Mouse (Mus musculus) liver, embryonic 12.5 days (tissue): ENCODE measurements around the gene Ankrd26. TPM values are rescaled to one million over a fixed set of nuclear protein-coding genes. Genes with fewer than 3 reads are reported as not detected.
"Not testable (repeated sequence)": the region's sequence is repeated elsewhere in the genome, so short reads cannot be mapped to it uniquely, and the experiment has no call there.

ENCODE experiments used
- ATAC-seq: fragments of 200-750 bp; cut with Nextera tagmentation; 2 replicates; pipeline ENCODE4 v1.8.0; 2017; ENCODE audit warnings: moderate number of reproducible peaks, mild to moderate bottlenecking, moderate library complexity
- H3K27ac ChIP-seq: fragments of 300-500 bp; sonication (generic); 2 replicates; pipeline ENCODE4 v1.5.1; 2016; ENCODE audit warnings: mild to moderate bottlenecking
- H3K27me3 ChIP-seq: fragments of 300-500 bp; sonication (generic); replicated peaks from 2 replicates; pipeline ENCODE4 v1.6.1; 2016; ENCODE audit warnings: mild to moderate bottlenecking, moderate library complexity
- H3K36me3 ChIP-seq: fragments of 300-500 bp; sonication (generic); 2 replicates; pipeline ENCODE4 v1.6.1; 2016; ENCODE audit warnings: mild to moderate bottlenecking, moderate library complexity
- H3K4me1 ChIP-seq: fragments of 300-500 bp; sonication (generic); 2 replicates; pipeline ENCODE4 v1.6.1; 2016
- H3K4me2 ChIP-seq: fragments of 300-500 bp; sonication (generic); 2 replicates; pipeline ENCODE4 v1.6.1; 2016; ENCODE audit warnings: mild to moderate bottlenecking, moderate library complexity
- H3K4me3 ChIP-seq: fragments of 300-500 bp; sonication (generic); 2 replicates; pipeline ENCODE4 v1.5.1; 2016; ENCODE audit warnings: mild to moderate bottlenecking, moderate library complexity
- H3K9ac ChIP-seq: fragments of 300-500 bp; sonication (generic); 2 replicates; pipeline ENCODE4 v1.6.1; 2016; ENCODE audit warnings: mild to moderate bottlenecking, moderate library complexity
- H3K9me3 ChIP-seq: fragments of 300-500 bp; sonication (generic); replicated peaks from 2 replicates; pipeline ENCODE4 v1.6.1; 2016; ENCODE audit warnings: mild to moderate bottlenecking, moderate library complexity
- WGBS: fragments of 180-500 bp; shearing (Covaris S2); methylation state at CpG from one replicate; pipeline ENCODE4 v1.1.7; 2016; ENCODE audit not compliant: insufficient replicate concordance; 5-methylcytosine and 5-hydroxymethylcytosine counted together
- polyA plus RNA-seq: library from polyadenylated mRNA; unstranded; fragments of >200 nt; fragmentation: Nextera tagmentation; extraction: Ambion mirVana; gene quantifications from 2 replicates; pipeline ENCODE4 v1.2.1, GENCODE M21; 2016

Gene Ankrd26
- polyA plus RNA-seq, result 9.1 and 10.8 TPM in 2 replicates

DNA sequence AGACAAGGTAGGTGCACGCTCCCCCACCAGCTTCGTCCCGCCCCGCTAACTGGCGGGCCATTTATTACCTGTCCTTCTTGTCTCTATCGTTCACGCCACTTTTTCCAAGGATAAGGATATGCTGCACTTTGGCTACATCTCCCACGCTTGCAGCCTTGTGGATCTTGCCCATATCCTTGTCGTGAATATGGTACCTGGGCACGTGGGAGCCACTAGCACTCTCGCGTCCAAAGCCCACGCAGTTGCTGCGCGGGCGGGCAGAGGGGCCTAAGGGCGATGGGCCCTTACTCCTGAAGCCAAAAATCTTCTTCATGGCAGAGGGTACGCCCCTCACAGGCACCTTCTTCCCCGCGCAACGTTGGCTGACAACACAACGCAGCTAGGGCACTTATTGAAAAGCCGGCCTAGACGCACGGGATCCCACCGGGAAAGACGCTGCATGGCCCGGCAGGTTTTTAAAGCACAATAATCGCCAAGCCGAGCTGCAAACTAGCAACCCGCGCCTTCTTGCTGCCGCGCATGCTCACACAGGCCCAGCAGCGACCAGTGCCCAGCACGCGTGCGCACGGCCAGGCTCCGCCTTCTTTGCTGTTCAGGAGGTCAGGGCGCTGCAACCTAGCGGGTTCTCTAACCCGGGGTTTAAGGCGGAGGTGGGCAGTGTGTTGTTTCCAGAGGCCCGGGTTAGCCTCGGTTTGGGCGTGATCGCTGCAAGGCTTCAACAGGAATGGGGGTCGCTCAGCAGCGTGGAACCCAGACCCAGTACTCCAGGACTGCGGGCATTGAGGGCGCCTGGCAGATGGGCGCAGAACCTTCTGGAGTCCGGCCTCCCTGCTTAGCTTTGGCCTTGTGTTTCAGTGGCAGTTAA lies at the start of gene Ankrd26:
Gene Ankrd26 (minus strand): TSS at position 482 of the 865 bp plus-strand sequence.
- 3% methylated on average over 54 of the region's 54 CpGs for WGBS
- Histone ChIP-seq H3K9ac (peak within 1 kb of the TSS; percentile 75), H3K36me3 (peaks cover 24% of the 10 kb centered on the region), H3K4me2 (peak within 1 kb of the TSS; percentile 90), H3K4me1 (peaks cover 35% of the 10 kb centered on the region), H3K9me3 (no peaks in the 10 kb centered on the region), H3K27me3 (no peaks in the 10 kb centered on the region), H3K4me3 (peak within 1 kb of the TSS; percentile 67), H3K27ac (peak within 1 kb of the TSS; percentile 77)
- peak; percentile 98 for ATAC-seq

DNA sequence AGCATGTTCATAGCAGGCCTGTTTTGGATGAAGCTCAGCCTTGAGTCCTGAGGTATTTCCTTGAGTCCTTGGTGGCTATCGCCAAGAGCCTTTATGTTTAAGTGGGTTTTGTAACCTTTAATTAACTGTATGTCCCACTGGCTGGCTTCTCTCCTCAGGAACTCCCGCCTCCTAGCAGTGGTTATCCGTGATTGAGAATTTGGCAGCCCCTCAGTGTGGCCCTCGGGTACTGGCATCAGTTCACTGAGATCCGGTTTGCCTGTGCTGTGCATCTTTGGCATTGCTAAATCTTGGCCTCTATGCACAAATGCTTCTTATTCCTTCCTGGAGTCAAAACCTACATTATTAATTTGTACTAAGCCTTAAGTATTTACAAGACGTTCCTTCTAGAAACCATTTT lies 46.9 kb upstream of the Ankrd26 start:
- no peak overlapping the region for H3K27ac ChIP-seq
- H3K9me3 ChIP-seq, result no peaks in the 10 kb centered on the region
- no peak overlapping the region for H3K4me3 ChIP-seq
- ATAC-seq, result no peak
- H3K4me1 ChIP-seq, result no peaks in the 10 kb centered on the region
- WGBS, result 71% methylated on average over 6 of the region's 6 CpGs
- H3K36me3 ChIP-seq, result no peaks in the 10 kb centered on the region
- no peak overlapping the region for H3K9ac ChIP-seq
- H3K4me2 ChIP-seq, result no peak overlapping the region
- 0 out of 2 replicates have a peak, but pooled peaks cover 6% of the 10 kb centered on the region for H3K27me3 ChIP-seq

DNA sequence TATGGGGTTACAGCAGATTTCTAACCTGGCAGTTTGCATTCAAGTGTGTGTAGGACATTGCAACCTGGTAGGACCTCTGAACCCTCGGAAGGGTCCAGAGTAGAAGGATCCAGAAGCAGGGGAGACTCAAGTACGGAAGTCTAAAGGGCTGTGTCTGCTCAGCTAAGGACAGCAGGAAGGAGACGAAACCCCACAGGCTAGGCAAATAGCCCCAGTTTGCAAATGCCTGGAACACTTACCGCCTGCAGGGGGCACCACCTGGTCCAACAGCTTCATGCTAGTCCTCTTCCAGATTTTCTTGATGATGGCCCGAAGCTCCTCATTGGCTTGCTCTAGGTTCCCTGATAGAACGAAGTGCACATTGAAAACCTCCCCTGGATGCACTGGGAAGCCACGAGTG lies 43.9 kb upstream of the Ankrd26 start:
- 52% methylated on average over 7 of the region's 7 CpGs for WGBS
- no peak overlapping the region for H3K27ac ChIP-seq
- no peak overlapping the region for H3K9ac ChIP-seq
- no peaks in the 10 kb centered on the region for H3K9me3 ChIP-seq
- H3K4me2 ChIP-seq, result no peak overlapping the region
- H3K27me3 ChIP-seq, result 0 out of 2 replicates have a peak, but pooled peaks cover 13% of the 10 kb centered on the region
- no peak for ATAC-seq
- H3K36me3 ChIP-seq, result no peaks in the 10 kb centered on the region
- no peaks in the 10 kb centered on the region for H3K4me1 ChIP-seq
- no peak overlapping the region for H3K4me3 ChIP-seq

DNA sequence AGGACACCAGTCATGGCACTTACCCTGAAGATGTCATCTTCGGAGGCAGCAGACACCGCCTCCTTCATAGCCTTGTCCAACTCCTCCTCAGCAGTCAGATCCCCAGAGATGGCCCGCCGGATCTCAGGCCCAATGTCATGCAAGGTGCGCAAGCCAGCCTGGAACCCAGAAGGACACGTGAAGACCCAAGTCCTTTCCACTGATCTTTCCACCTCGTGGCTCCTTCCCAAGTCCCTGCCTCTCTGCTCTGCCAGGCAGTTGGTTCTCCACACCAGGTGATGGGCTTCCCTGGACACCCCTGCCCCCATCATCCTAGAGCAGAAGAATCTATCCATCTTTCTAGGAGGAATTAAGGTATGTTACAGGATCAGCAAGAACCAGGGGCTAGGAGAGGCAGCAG lies 41.8 kb upstream of the Ankrd26 start:
- Histone ChIP-seq H3K9me3 (no peaks in the 10 kb centered on the region), H3K4me1 (no peaks in the 10 kb centered on the region), H3K27me3 (0 out of 2 replicates have a peak, but pooled peaks cover 13% of the 10 kb centered on the region), H3K36me3 (no peaks in the 10 kb centered on the region), H3K9ac (no peak overlapping the region), H3K27ac (no peak overlapping the region), H3K4me3 (no peak overlapping the region), H3K4me2 (no peak overlapping the region)
- 74% methylated on average over 7 of the region's 7 CpGs for WGBS
- ATAC-seq, result no peak

DNA sequence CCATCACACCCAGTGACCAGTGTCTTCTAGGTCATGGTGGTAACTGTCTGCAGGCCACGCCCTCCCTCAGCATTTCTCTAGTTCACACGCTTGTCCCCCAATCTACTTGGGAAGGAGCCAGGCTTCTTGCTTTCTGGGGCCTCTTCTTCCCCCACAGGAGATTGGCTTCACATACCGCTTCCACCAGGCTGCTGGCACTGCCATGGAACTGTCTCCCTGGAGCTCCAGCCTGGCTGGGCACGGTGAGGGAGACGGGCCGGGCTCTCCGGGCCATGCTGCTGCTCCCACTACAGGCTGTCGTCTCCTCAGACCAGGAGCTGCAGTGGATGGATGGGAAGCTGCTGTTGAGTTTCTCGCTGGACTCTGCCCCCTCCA lies 33.6 kb upstream of the Ankrd26 start:
- ATAC-seq, result no peak
- Histone ChIP-seq H3K9ac (no peak overlapping the region), H3K4me1 (peaks cover 13% of the 10 kb centered on the region), H3K9me3 (no peaks in the 10 kb centered on the region), H3K4me3 (no peak overlapping the region), H3K27me3 (peaks cover 52% of the 10 kb centered on the region), H3K27ac (no peak overlapping the region), H3K4me2 (no peak overlapping the region), H3K36me3 (no peaks in the 10 kb centered on the region)
- WGBS, result 61% methylated on average over 9 of the region's 9 CpGs

DNA sequence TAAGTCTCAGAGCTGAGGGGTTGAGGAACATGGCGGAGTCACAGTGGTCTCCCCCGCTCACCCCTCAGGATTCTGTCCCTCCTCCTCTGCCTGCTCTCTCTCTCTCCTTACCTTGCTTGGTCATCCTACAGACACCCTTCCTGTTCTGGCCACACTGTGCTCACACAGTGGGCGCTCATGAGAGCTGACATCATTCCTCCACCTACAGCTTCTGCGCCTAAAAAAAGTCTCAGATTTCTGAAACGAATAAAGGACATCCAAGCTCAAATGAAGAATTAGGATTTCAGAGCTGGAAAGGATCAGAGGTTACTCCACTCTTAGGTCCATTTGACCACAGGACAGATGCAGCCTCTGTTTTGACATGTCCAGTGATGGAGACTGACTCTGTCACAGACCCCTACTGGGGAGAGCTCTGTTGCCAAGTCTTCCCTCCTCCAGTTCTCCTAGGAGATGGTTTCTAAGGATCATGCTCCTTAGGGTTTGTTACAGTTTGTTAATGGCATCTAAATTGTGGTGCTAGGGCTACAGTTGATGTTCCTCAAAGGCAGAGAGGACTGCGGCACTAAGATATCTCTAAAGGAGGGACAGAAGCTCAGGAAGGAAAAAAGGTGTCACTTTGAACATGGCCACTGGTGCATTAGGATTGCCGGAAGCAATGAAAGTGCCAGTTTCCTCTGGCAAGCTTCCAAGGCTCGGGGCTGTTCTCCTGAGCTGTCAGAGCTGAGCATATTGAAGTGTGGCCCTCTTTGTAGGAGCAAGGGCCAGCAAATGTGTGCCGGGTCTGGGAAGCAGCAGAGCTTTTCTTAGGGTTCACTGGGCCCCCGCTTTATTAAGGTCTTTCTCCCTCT lies 33.0 kb upstream of the Ankrd26 start:
- Histone ChIP-seq H3K36me3 (no peaks in the 10 kb centered on the region), H3K4me3 (no peak overlapping the region), H3K27ac (no peak overlapping the region), H3K27me3 (peaks cover 55% of the 10 kb centered on the region), H3K4me1 (peaks cover 13% of the 10 kb centered on the region), H3K4me2 (no peak overlapping the region), H3K9ac (no peak overlapping the region), H3K9me3 (no peaks in the 10 kb centered on the region)
- WGBS, result 65% methylated on average over 10 of the region's 10 CpGs
- no peak for ATAC-seq

DNA sequence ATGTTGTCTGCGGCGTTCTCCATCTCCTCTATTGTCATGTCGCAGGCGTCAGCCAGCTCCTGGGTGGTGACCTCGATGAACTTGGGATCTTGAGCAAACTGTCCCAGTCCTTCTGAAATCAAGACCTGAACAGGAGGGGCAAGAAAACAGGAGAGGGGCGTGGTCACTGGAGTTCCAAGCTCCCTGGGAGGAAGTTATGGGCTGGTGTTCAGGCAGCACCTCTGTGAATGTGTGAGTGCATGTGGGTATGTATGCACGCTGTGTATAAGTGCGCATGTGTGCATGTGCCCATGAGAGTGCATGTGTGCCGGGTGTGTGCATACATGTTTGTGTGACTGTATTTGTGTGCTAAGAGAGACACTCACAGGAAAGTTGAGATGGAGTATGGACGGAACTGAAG lies 32.0 kb upstream of the Ankrd26 start:
- 0 out of 2 replicates have a peak, but pooled peaks have one; percentile 24 for ATAC-seq
- Histone ChIP-seq H3K4me2 (peak overlapping the region; percentile 74), H3K9me3 (no peaks in the 10 kb centered on the region), H3K4me1 (peaks cover 13% of the 10 kb centered on the region), H3K27ac (no peak overlapping the region), H3K36me3 (no peaks in the 10 kb centered on the region), H3K27me3 (peaks cover 61% of the 10 kb centered on the region), H3K4me3 (peak overlapping the region; percentile 47), H3K9ac (no peak overlapping the region)
- WGBS, result 34% methylated on average over 10 of the region's 10 CpGs

DNA sequence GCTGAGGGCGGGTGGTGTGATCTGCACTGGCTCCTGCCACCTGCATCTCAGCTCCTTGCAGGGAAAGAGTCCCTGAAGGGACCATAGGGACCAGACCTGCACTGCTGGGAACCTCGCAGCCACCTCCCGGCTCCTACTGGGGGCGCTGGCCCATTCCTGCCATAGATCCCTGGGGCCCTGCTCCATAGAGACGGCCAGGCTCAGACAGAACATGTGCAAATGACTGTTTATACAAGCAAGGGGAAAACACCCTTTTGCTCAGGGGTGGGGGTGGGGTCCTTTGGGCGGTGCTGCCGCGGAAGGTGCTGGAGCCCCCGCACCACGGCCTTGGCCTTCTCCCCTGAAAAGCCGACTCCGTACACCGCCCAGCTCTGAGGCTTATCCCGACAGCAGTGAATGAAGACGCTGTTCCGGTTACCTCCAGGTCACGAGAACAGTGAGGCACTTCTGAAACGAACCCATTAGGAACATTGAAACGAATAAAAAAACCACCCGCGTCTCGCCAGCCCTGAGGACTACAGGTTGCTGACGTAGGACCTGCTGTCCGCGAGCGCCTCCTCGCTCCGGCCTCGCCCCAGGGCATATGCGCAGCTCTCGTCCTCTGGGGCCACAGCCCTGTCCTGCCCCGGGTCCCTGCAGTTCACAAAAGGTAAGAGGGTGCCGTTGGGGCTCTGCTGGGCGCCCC lies 31.5 kb upstream of the Ankrd26 start:
- WGBS, result 3% methylated on average over 34 of the region's 34 CpGs
- peak overlapping the region; percentile 36; the same call in 1 of the 2 replicates for H3K9ac ChIP-seq
- H3K27ac ChIP-seq, result no peak overlapping the region

DNA sequence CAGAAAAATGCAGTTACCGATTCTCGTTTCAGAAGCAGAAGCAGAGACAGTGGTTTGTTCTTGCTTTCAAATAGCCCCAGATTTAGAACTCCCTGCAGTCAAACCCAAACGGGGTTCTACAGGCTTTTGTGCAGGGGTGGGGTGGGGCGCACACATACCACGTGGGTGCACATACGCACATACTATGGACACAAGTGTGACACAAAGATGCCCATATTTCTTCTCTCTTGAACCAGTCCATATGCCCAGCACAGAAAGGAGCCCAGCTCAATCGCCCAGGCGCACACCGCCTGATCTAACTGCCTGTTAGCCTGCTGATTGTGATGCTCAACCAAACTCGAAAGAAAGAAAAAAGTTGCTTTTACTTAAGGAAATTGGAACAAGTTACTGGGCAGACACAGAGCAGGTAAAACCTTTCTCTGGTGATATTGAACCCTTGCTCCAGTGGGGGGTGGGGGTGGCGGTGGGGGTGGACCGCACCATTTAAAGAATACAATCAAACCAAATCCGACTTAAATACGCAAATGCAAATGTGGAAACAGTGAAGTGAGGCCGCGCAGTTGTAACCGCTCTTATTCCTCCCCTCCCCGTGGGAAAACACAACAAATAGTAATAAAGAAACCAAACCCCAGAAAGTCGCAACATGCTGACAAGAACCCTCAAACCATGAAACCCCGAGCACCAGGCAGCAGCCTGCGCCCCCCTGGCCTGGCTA lies 30.8 kb upstream of the Ankrd26 start:
- 32% methylated on average over 21 of the region's 21 CpGs for WGBS
- H3K27ac ChIP-seq, result no peak overlapping the region
- H3K36me3 ChIP-seq, result no peaks in the 10 kb centered on the region
- no peak for ATAC-seq
- H3K9ac ChIP-seq, result 0 out of 2 replicates have a peak overlapping the region, but pooled peaks have one; percentile 36
- H3K4me3 ChIP-seq, result peak overlapping the region; percentile 47
- H3K27me3 ChIP-seq, result peaks cover 65% of the 10 kb centered on the region
- peaks cover 13% of the 10 kb centered on the region for H3K4me1 ChIP-seq
- no peaks in the 10 kb centered on the region for H3K9me3 ChIP-seq
- H3K4me2 ChIP-seq, result peak overlapping the region; percentile 74

More for the DNA sequence above, 31.5 kb upstream of the Ankrd26 start:
- Histone ChIP-seq H3K4me1 (peaks cover 13% of the 10 kb centered on the region), H3K9me3 (no peaks in the 10 kb centered on the region), H3K4me2 (peak overlapping the region; percentile 74), H3K4me3 (peak overlapping the region; percentile 47), H3K27me3 (peaks cover 65% of the 10 kb centered on the region), H3K36me3 (no peaks in the 10 kb centered on the region)
- ATAC-seq, result peak; percentile 54; the same call in 1 of the 2 replicates

DNA sequence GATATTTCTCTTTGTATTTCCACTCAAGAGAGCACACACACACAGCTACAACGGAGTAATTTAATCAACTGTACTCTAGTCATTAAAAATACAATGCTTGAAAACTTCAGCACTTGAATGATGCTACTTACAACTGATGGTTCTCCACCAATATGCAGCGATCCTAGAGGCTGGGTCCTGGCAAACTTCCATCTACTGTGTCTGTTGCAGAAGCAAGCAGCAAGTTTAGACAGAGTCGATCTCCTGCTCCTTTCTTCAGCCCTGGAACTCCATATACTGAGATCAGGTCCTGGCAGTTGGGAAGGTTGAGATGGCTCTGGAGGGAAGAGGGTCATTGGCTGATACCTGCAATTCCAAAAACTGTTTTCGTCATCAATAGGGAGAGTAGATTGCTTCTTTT lies 16.7 kb upstream of the Ankrd26 start:
- WGBS, result 63% methylated on average over 4 of the region's 4 CpGs
- H3K4me1 ChIP-seq, ATAC-seq: not testable (repeated sequence)

DNA sequence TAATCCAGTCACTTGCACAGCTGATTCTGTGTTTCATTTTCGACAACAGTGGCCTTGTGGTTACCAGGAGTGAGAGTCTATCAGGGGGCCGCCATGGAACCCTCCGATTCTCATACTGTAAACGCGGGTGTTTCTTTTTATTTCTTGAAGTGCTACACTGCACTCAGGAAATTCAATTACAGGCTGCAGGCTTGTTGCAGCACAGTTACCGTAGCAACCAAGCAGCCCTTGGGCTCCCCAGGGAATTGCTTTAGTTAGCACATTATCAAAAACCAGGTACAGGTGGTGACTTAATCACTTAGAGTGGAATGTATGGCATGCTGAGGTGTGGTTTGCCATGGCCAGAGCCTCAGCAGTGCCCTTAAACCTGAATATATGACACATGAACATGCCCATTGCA lies 12.3 kb upstream of the Ankrd26 start:
- no peaks in the 10 kb centered on the region for H3K27me3 ChIP-seq
- H3K4me3 ChIP-seq, result no peak overlapping the region
- H3K9me3 ChIP-seq, result no peaks in the 10 kb centered on the region
- no peak for ATAC-seq
- no peak overlapping the region for H3K4me2 ChIP-seq
- no peaks in the 10 kb centered on the region for H3K36me3 ChIP-seq
- H3K27ac ChIP-seq, result no peak overlapping the region
- no peak overlapping the region for H3K9ac ChIP-seq
- no peaks in the 10 kb centered on the region for H3K4me1 ChIP-seq
- 80% methylated on average over 6 of the region's 6 CpGs for WGBS

More for the DNA sequence above, 16.7 kb upstream of the Ankrd26 start:
- not testable (repeated sequence) for H3K36me3 ChIP-seq, H3K9ac ChIP-seq, H3K4me2 ChIP-seq, H3K4me3 ChIP-seq, H3K27ac ChIP-seq, H3K9me3 ChIP-seq, H3K27me3 ChIP-seq
